Mouse (Mus musculus) v-Abl transformed pro-B cells (cell line): ENCODE measurements around the gene Mboat1.

Experiments used
- in situ Hi-C, 2 experiments: fragments of 400-800 bp; cut with MboI; formaldehyde crosslinking; loops; one replicate each; pipeline ENCODE4 v1.15.1; 2025; ENCODE audit not compliant: unreplicated experiment in 2 of 2

The Mboat1 gene

DNA sequence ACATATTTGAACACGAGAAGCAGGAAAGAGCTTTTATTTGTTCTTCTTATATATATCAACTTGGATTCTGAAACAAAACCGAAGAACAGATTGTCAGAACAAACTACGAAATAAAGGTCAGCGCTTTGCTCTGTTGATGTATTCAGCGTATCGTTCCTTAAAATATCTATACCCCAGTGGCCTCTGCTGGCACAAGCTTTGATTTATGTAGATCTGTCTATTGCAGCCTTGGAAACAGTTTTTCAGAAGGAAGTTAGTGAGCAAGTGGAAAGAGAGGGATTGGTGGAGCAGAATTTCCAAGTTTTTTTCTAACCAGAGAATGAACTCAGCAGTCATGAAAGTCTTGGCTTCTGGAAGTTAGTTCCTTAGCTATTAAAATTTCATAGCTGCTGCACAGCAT lies 103.1 kb downstream of the Mboat1 start:
- in situ Hi-C loops, result no loop called here

- in situ Hi-C loops, result loop anchor here in 1 of 2 experiments (10.0 kb wide), 1 partner anchor 141 kb away; no protein-coding TSS in a partner anchor
These were observed 109.3 kb downstream of the Mboat1 start for GRCm38 (mm10) chr13:30245573-30245972.

DNA sequence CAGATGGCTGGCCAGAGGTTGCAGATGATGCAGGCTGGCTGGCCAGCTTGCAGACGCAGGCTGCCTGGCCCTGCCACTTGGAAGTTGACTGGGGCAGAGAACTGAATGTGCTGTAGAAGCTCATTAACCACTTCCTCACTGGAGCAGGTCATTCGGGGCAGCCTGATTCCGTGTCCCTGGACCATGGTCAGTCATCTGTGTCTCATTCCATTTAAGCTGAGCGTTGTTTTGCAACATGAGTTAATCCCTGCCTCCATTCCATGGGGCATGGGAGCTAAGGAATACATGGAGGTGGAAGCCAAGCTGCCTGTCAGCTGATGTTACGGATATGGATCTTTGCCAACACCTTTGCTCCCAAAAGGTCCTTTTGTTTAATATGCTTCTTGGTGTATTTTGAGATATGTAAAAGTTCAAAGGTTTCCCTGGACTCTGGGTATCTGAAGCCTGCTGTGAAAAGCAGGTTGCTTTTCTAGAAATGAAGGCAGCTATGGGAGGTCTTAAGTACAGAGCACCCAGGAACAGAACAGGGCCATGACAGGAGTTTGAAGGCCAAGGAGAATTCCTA lies 114.1 kb downstream of the Mboat1 start:
- in situ Hi-C loops, result loop anchor here in 1 of 2 experiments (25.0 kb wide), 1 partner anchor 388 kb away; the partner anchor contains the start of gene Cdkal1

GRCm38 (mm10) chr13:30251431-30251830 lies 115.1 kb downstream of the Mboat1 start:
- in situ Hi-C loops, result loop anchor here in 1 of 2 experiments (25.0 kb wide), 1 partner anchor 389 kb away; the partner anchor contains the start of gene Cdkal1

- in situ Hi-C loops, result loop anchor here in 1 of 2 experiments (25.0 kb wide), 1 partner anchor 390 kb away; the partner anchor contains the start of gene Cdkal1
These were observed 116.4 kb downstream of the Mboat1 start for GRCm38 (mm10) chr13:30252692-30253091.

- in situ Hi-C loops, result loop anchor here in 1 of 2 experiments (25.0 kb wide), 1 partner anchor 391 kb away; the partner anchor contains the start of gene Cdkal1
These were observed 117.5 kb downstream of the Mboat1 start for GRCm38 (mm10) chr13:30253636-30254264.

GRCm38 (mm10) chr13:30254421-30254820 lies 118.1 kb downstream of the Mboat1 start:
- in situ Hi-C loops, result loop anchor here in 1 of 2 experiments (25.0 kb wide), 1 partner anchor 392 kb away; the partner anchor contains the start of gene Cdkal1

DNA sequence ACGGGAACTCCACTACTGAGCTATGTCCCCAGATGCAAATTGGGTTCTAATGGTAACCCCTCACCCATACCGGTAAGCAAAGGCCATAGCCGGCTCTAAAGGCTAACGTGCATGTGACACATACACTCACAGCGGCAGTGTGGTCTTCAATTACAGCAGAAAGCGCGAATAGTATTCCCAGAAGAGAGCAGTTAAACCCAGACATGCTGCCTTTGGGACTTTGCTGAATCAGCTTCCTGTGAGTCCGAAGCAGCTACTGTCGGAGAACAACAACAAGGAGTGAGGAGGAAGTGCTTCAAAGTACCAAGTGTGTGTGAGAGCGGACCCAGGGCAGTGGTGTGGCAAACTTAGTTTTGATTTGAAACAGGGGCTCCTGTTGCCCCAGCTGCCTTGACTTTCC lies 122.5 kb downstream of the Mboat1 start:
- in situ Hi-C loops, result loop anchor here (5.0 to 25.0 kb wide), 2 partner anchors 397 to 402 kb away; partner anchors contain the start of gene Cdkal1 (in 2 of the 2)

DNA sequence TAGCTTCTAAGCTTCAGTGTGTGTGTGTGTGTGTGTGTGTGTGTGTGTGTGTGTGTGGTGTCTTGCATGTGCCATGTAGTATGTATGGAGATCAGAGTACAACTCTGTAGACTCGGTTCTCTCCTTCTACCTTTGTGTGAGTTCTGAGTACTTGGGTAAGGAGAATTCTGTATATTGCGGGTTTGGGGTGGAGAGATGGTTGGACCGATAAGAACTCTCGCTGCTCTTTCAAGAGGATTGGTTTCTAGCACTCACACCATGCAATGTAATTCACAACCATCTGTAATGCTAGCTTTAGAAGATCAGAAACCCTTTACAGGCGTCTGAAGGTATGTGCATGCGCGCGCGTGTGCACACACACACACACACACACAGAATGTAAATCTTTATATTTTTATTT lies 123.0 kb downstream of the Mboat1 start:
- in situ Hi-C loops, result loop anchor here (5.0 to 25.0 kb wide), 2 partner anchors 397 to 402 kb away; partner anchors contain the start of gene Cdkal1 (in 2 of the 2)

GRCm38 (mm10) chr13:30259912-30260560 lies 123.7 kb downstream of the Mboat1 start:
- in situ Hi-C loops, result loop anchor here (5.0 to 25.0 kb wide), 2 partner anchors 398 to 403 kb away; partner anchors contain the start of gene Cdkal1 (in 2 of the 2)

- in situ Hi-C loops, result loop anchor here in 1 of 2 experiments (25.0 kb wide), 1 partner anchor 401 kb away; the partner anchor contains the start of gene Cdkal1
These were observed 127.4 kb downstream of the Mboat1 start for GRCm38 (mm10) chr13:30263681-30264080.

GRCm38 (mm10) chr13:30264303-30264702 lies 128.0 kb downstream of the Mboat1 start:
- in situ Hi-C loops, result loop anchor here in 1 of 2 experiments (25.0 kb wide), 1 partner anchor 402 kb away; the partner anchor contains the start of gene Cdkal1

DNA sequence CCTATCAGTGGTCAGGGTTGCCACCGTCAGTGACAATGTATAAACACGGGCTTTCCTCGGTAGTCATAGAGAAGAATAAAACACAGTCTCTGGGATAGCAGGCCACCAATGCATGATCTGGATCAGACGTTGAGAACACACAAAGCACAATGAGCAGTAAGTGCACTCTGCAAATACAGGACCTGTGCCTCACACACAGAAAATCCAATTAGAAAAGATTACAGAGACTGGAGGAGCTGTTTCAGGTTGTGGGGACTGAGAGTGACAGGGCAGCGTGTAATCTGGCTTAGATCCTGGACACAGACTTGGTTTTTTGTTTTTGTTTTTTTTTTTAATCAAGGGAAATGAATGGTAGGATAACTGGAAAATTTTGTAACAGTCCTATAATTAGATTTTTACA lies 128.5 kb downstream of the Mboat1 start:
- in situ Hi-C loops, result loop anchor here in 1 of 2 experiments (25.0 kb wide), 1 partner anchor 402 kb away; the partner anchor contains the start of gene Cdkal1

DNA sequence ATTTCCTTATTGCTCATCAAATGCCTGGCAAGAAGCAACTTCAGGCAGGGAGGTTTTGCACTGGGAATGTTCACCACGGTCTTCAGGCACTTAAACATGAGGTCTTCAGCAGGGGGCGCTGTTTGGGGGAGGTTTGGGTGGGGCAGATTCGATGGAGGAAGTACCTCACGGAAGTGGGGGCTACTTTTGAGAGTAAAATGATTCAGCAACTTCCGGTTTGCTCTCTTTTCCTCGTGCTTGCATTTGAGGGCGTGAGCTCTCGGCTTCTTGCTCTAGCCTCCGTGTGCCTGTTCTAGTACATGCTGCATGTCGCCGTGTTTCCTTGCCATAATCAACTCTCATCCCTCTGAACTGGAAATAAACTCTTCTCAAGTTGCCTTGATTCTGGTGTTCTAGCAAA lies 129.7 kb downstream of the Mboat1 start:
- in situ Hi-C loops, result loop anchor here in 1 of 2 experiments (25.0 kb wide), 1 partner anchor 404 kb away; the partner anchor contains the start of gene Cdkal1

GRCm38 (mm10) chr13:30272040-30272686 lies 135.9 kb downstream of the Mboat1 start:
- in situ Hi-C loops, result loop anchor here (10.0 to 25.0 kb wide), 2 partner anchors 253 to 410 kb away; partner anchors contain the start of gene Cdkal1 (in 1 of the 2)
